Mouse (Mus musculus): ENCODE measurements at regions not wholly inside any gene's neighbourhood (a gene's known extent, or its start where the extent isn't known, plus 50 kb on each side); places are given as distances from the start of the nearest gene placed in this dataset.

DNA sequence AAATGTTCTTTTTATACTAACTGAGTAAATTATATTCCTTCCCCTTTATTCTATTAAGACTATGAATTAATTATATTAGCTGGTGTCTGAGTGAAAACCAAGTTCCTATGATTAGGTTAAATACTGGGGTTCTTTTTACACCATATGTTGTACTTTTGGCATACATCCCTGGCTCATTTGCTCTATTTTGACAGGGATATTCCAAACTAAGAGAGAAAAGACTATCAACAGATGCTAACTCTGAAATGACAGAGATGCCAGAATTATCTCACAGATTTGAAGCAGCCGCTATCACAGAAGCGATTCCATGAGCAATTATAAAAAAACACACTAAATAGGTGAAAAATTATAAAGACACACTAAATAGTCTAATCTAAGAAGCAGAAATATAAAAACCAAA lies 119.0 kb upstream of the Irx4 start:
- ATAC-seq (ENCODE audit: low FRiP score), result no peak
- 95% methylated on average over 2 of the region's 2 CpGs for WGBS
- no peaks in the 10 kb centered on the region for H3K27me3 ChIP-seq
- H3K9me3 ChIP-seq (replicated peaks), result no peaks in the 10 kb centered on the region
- no peak overlapping the region for H3K4me3 ChIP-seq
- no peaks in the 10 kb centered on the region for H3K4me1 ChIP-seq
- no peak overlapping the region for H3K4me2 ChIP-seq (replicated peaks)
- no peak overlapping the region for H3K9ac ChIP-seq
- H3K36me3 ChIP-seq, result no peaks in the 10 kb centered on the region
- no peak overlapping the region for H3K27ac ChIP-seq

DNA sequence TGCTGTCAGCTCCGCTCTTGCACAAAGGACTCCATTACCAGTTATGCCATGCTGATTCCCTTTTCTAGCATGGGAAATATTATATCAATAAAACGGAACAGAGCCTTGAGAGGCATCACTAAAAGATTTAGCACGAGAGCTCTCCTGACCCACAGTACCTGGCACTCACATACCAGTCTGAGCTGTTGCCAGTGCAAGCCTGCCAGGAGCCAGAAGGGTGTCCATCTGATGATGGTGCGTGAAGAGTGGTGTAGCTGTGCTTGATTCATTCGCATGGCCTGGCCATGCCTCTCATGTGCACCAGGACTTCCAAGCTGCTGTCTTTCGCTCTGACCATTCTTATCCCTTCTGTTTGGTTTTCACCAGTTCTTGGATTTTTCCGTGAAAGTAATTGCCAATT lies 102.3 kb upstream of the Irx4 start:
- peaks cover 12% of the 10 kb centered on the region for H3K4me1 ChIP-seq
- H3K27me3 ChIP-seq, result peaks cover 9% of the 10 kb centered on the region; the same call in 1 of the 2 replicates
- 90% methylated on average over 7 of the region's 7 CpGs for WGBS
- H3K36me3 ChIP-seq, result no peaks in the 10 kb centered on the region
- no peak overlapping the region for H3K27ac ChIP-seq
- H3K4me2 ChIP-seq (replicated peaks), result no peak overlapping the region
- ATAC-seq (ENCODE audit: low FRiP score), result no peak
- H3K4me3 ChIP-seq, result no peak overlapping the region
- H3K9ac ChIP-seq, result no peak overlapping the region
- H3K9me3 ChIP-seq (replicated peaks), result no peaks in the 10 kb centered on the region

DNA sequence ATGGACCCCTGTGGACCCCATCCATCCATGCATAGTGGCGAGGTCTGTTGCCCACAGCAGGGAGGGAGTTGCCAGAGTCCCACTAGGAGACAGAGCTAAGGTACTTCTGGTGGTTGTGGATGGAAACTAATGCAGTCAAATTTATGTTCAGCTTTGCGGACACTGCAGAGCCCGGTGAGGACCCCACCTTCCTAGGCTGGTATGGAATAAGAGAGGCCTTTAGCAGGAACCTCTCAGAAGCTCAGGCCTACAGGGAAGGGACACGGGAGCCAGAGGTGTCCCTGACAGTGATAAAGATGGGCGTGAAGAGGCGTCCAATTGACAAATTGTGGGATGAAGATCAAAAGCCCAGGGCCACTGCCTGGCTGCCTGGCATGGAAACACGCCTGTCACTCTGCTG lies 100.8 kb upstream of the Irx4 start:
- Histone ChIP-seq H3K4me1 (peaks cover 12% of the 10 kb centered on the region), H3K9me3 (replicated peaks) (no peaks in the 10 kb centered on the region), H3K4me2 (replicated peaks) (peak overlapping the region; percentile 51), H3K4me3 (no peak overlapping the region), H3K9ac (no peak overlapping the region), H3K27ac (0 out of 2 replicates have a peak overlapping the region, but pooled peaks have one; percentile 3), H3K36me3 (no peaks in the 10 kb centered on the region), H3K27me3 (peaks cover 12% of the 10 kb centered on the region; the same call in 1 of the 2 replicates)
- ATAC-seq (ENCODE audit: low FRiP score), result peak; percentile 21
- 26% methylated on average over 7 of the region's 7 CpGs for WGBS

DNA sequence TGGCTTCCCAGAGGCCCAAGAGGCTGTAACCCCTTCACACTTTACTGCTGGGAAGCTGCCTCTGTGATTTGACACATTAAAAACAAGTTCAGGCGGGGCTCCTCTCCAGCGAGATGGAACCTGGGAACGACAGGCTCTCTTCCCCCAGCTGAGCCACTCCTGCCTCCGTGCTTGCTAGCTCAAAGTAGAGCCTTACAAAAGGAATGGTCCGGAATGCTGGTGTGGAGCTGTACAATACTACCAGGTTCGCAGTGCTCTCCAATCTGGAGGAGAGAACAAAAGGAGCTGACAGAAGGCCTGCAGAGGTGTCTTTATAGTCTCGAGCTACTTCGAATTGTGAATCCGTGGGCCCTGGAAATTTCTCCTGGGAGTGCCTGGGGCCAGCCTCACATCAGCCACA lies 100.4 kb upstream of the Irx4 start:
- 3% methylated on average over 9 of the region's 9 CpGs for WGBS
- ATAC-seq (ENCODE audit: low FRiP score), result peak; percentile 67
- Histone ChIP-seq H3K27ac (peak overlapping the region; percentile 3; the same call in 1 of the 2 replicates), H3K9ac (peak overlapping the region; percentile 53), H3K4me3 (peak overlapping the region; percentile 21), H3K36me3 (no peaks in the 10 kb centered on the region), H3K27me3 (peaks cover 12% of the 10 kb centered on the region; the same call in 1 of the 2 replicates), H3K9me3 (replicated peaks) (no peaks in the 10 kb centered on the region), H3K4me1 (peaks cover 12% of the 10 kb centered on the region), H3K4me2 (replicated peaks) (peak overlapping the region; percentile 51)

DNA sequence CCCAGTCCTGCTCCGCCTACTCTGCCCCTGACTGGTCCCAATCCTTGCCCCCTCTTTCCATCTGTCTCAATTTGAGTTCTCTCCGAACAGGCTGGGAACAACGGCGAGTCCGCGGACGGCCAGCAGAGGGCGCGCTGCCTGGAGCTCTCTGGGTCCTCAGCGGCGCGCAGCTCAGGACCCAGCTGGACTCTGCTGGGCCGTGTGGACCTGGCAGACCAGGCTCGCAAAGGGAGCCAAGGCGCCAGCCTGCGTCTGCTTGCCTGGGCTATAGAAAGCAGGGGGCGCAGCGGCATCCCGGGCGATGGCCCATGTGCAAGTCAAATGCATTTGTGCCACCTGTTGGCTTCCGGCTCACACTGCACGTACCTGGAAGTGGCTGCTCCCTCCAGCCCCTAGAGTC lies 100.0 kb upstream of the Irx4 start:
- Histone ChIP-seq H3K36me3 (no peaks in the 10 kb centered on the region), H3K4me2 (replicated peaks) (peak overlapping the region; percentile 51), H3K4me1 (peaks cover 12% of the 10 kb centered on the region), H3K27me3 (peaks cover 12% of the 10 kb centered on the region; the same call in 1 of the 2 replicates), H3K9me3 (replicated peaks) (no peaks in the 10 kb centered on the region), H3K9ac (peak overlapping the region; percentile 53), H3K27ac (peak overlapping the region; percentile 3; the same call in 1 of the 2 replicates), H3K4me3 (peak overlapping the region; percentile 21)
- peak; percentile 98 for ATAC-seq (ENCODE audit: low FRiP score)
- under 1% methylated on average over 22 of the region's 22 CpGs for WGBS

DNA sequence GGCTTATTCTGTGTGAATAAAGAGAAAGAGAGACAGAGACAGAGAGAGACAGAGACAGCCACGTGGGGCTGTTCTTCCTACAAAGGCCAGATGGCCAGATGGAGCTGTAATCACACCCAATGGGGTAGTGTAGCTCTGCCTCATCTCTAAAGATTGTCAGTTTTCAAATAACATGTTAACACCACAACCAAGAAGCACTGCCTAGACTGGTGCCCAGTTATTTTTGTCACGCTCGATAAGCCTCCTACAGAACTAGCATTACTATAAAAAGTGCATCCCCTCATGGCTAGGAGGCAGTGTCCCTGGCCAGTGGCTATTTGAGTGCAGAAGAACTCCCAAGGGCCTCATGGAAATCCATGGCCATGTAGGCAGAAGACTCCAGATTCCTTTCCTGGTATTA lies 90.0 kb upstream of the Irx4 start:
- Histone ChIP-seq H3K4me3 (no peak overlapping the region), H3K4me1 (no peaks in the 10 kb centered on the region), H3K36me3 (no peaks in the 10 kb centered on the region), H3K27me3 (no peaks in the 10 kb centered on the region), H3K9ac (no peak overlapping the region), H3K27ac (no peak overlapping the region), H3K9me3 (replicated peaks) (no peaks in the 10 kb centered on the region), H3K4me2 (replicated peaks) (no peak overlapping the region)
- 81% methylated on average over 3 of the region's 3 CpGs for WGBS
- ATAC-seq (ENCODE audit: low FRiP score), result no peak

DNA sequence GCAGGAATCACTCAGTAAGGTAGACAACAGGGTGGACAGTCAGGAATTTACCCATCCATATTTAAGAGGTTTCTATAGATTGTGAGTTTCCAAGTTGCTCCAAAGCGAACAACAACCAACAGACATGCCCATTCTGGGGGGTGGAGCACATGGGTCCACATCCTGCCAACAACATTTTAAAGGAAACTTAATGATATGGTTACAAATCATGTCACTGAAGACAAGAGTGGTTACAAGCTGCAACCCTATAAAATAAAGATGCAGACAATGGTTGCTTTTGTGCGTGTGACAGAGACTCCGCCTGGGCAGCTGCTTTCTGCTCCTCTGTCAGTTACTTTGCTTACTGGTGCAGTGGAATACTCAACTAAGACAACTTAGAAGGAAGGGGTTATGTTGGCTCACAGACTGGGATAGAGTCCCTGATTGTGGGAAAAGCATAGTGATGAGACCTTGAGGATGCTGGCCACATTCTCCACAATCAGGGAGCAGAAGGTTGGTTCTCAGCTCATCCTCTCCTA lies 52.3 kb upstream of the Irx4 start:
- Histone ChIP-seq H3K9me3 (replicated peaks) (peaks cover 7% of the 10 kb centered on the region), H3K36me3 (no peaks in the 10 kb centered on the region), H3K27ac (no peak overlapping the region), H3K4me2 (replicated peaks) (no peak overlapping the region), H3K27me3 (no peaks in the 10 kb centered on the region), H3K4me3 (no peak overlapping the region), H3K9ac (no peak overlapping the region), H3K4me1 (no peaks in the 10 kb centered on the region)
- ATAC-seq (ENCODE audit: low FRiP score), result no peak
- 81% methylated on average over 3 of the region's 3 CpGs for WGBS

Measured in hindbrain, embryonic 12.5 days (tissue).